Mouse (Mus musculus) neural tube, embryonic 15.5 days (tissue): ENCODE data around the gene Gm20521. TPM values are rescaled to one million over a fixed set of nuclear protein-coding genes. Genes with fewer than 3 reads are reported as not detected.

ENCODE experiments used
- ATAC-seq: fragments of 200-750 bp; cut with Nextera tagmentation; 2 replicates; pipeline ENCODE4 v1.8.0; 2017; ENCODE audit warnings: mild to moderate bottlenecking, moderate TSS enrichment, moderate library complexity; ENCODE audit not compliant: low FRiP score
- H3K27ac ChIP-seq: fragments of 300-500 bp; sonication (generic); replicated peaks from 2 replicates; pipeline ENCODE4 v1.5.1; 2015; ENCODE audit warnings: mild to moderate bottlenecking, inconsistent platforms
- H3K27me3 ChIP-seq: fragments of 300-500 bp; sonication (generic); replicated peaks from 2 replicates; pipeline ENCODE4 v1.6.1; 2015; ENCODE audit warnings: inconsistent platforms
- H3K36me3 ChIP-seq: fragments of 300-500 bp; sonication (generic); 2 replicates; pipeline ENCODE4 v1.6.1; 2015; ENCODE audit warnings: inconsistent platforms
- H3K4me1 ChIP-seq: fragments of 300-500 bp; sonication (generic); 2 replicates; pipeline ENCODE4 v1.6.1; 2015; ENCODE audit warnings: inconsistent platforms
- H3K4me2 ChIP-seq: fragments of 300-500 bp; sonication (generic); 2 replicates; pipeline ENCODE4 v1.6.1; 2015; ENCODE audit warnings: inconsistent platforms, mild to moderate bottlenecking, moderate library complexity
- H3K4me3 ChIP-seq: fragments of 300-500 bp; sonication (generic); replicated peaks from 2 replicates; pipeline ENCODE4 v1.5.1; 2015; ENCODE audit warnings: mild to moderate bottlenecking, inconsistent platforms
- H3K9ac ChIP-seq: fragments of 300-500 bp; sonication (generic); replicated peaks from 2 replicates; pipeline ENCODE4 v1.6.1; 2015; ENCODE audit warnings: mild to moderate bottlenecking, inconsistent platforms
- H3K9me3 ChIP-seq: fragments of 300-500 bp; sonication (generic); replicated peaks from 2 replicates; pipeline ENCODE4 v1.6.1; 2016; ENCODE audit warnings: inconsistent platforms
- WGBS: fragments of 180-500 bp; shearing (Covaris S2); methylation state at CpG from one replicate; pipeline ENCODE4 v1.1.7; 2015; ENCODE audit warnings: mixed read lengths; 5-methylcytosine and 5-hydroxymethylcytosine counted together
- polyA plus RNA-seq: library from polyadenylated mRNA; unstranded; fragments of >200 nt; fragmentation: Nextera tagmentation; extraction: Ambion mirVana; gene quantifications from 2 replicates; pipeline ENCODE4 v1.2.1, GENCODE M21; 2015

The Gm20521 gene
- polyA plus RNA-seq, 1 experiment from 2014 or later = not detected

- no peak overlapping the region for H3K4me2 ChIP-seq
- no peak overlapping the region for H3K27ac ChIP-seq
- no peaks in the 10 kb centered on the region for H3K27me3 ChIP-seq
- H3K9me3 ChIP-seq = no peaks in the 10 kb centered on the region
- no peak for ATAC-seq
- H3K4me3 ChIP-seq = no peak overlapping the region
- no peak overlapping the region for H3K9ac ChIP-seq
- 94% methylated on average over 4 of the region's 4 CpGs for WGBS
- peaks cover 7% of the 10 kb centered on the region for H3K4me1 ChIP-seq
- no peaks in the 10 kb centered on the region for H3K36me3 ChIP-seq
These were observed 15.2 kb upstream of the Gm20521 start for GRCm38 (mm10) chr14:54868026-54868425.

GRCm38 (mm10) chr14:54870861-54871260 is 12.4 kb upstream of the Gm20521 start, which contains the start of gene Homez:
TSS of gene Homez (minus strand) at chr14:54870961.
- Histone ChIP-seq H3K9me3 (no peaks in the 10 kb centered on the region), H3K4me1 (peaks cover 8% of the 10 kb centered on the region), H3K27ac (no peak within 1 kb of the TSS), H3K9ac (no peak within 1 kb of the TSS), H3K4me2 (no peak within 1 kb of the TSS), H3K36me3 (no peaks in the 10 kb centered on the region), H3K27me3 (no peaks in the 10 kb centered on the region), H3K4me3 (no peak within 1 kb of the TSS)
- ATAC-seq = no peak
- WGBS = 91% methylated on average over 5 of the region's 5 CpGs

GRCm38 (mm10) chr14:54874165-54874564 is 9.1 kb upstream of the Gm20521 start:
- no peaks in the 10 kb centered on the region; the same call in 1 of the 2 replicates for H3K27me3 ChIP-seq
- no peak overlapping the region for H3K4me2 ChIP-seq
- no peak overlapping the region for H3K27ac ChIP-seq
- H3K9me3 ChIP-seq = no peaks in the 10 kb centered on the region
- ATAC-seq = no peak
- no peak overlapping the region for H3K4me3 ChIP-seq
- H3K4me1 ChIP-seq = peaks cover 16% of the 10 kb centered on the region
- no peak overlapping the region for H3K9ac ChIP-seq
- no peaks in the 10 kb centered on the region for H3K36me3 ChIP-seq
- 91% methylated on average over 3 of the region's 3 CpGs for WGBS

GRCm38 (mm10) chr14:54875844-54876538 is 7.2 kb upstream of the Gm20521 start:
- H3K27ac ChIP-seq = peak overlapping the region; percentile 95
- peak overlapping the region; percentile 71 for H3K4me3 ChIP-seq
- peak overlapping the region; percentile 84 for H3K9ac ChIP-seq
- peak; percentile 67 for ATAC-seq
- no peaks in the 10 kb centered on the region; the same call in 1 of the 2 replicates for H3K27me3 ChIP-seq
- no peaks in the 10 kb centered on the region for H3K36me3 ChIP-seq
- no peaks in the 10 kb centered on the region for H3K9me3 ChIP-seq
- peak overlapping the region; percentile 96 for H3K4me2 ChIP-seq
- WGBS = 2% methylated on average over 36 of the region's 36 CpGs
- H3K4me1 ChIP-seq = peaks cover 16% of the 10 kb centered on the region

- Histone ChIP-seq H3K27me3 (no peaks in the 10 kb centered on the region; the same call in 1 of the 2 replicates), H3K36me3 (no peaks in the 10 kb centered on the region), H3K4me2 (peak overlapping the region; percentile 96), H3K4me3 (peak overlapping the region; percentile 71), H3K4me1 (peaks cover 16% of the 10 kb centered on the region), H3K9me3 (no peaks in the 10 kb centered on the region), H3K9ac (peak overlapping the region; percentile 84), H3K27ac (peak overlapping the region; percentile 95)
- peak; percentile 92 for ATAC-seq
- under 1% methylated on average over 61 of the region's 72 CpGs for WGBS
These were observed 6.6 kb upstream of the Gm20521 start for GRCm38 (mm10) chr14:54876539-54877047.

- Histone ChIP-seq H3K4me1 (peaks cover 16% of the 10 kb centered on the region), H3K36me3 (no peaks in the 10 kb centered on the region), H3K4me2 (peak within 1 kb of the TSS; percentile 96), H3K4me3 (peak within 1 kb of the TSS; percentile 71), H3K9me3 (no peaks in the 10 kb centered on the region), H3K9ac (peak within 1 kb of the TSS; percentile 84), H3K27me3 (no peaks in the 10 kb centered on the region; the same call in 1 of the 2 replicates), H3K27ac (peak within 1 kb of the TSS; percentile 95)
- ATAC-seq = peak; percentile 83
- WGBS = under 1% methylated on average over 58 of the region's 61 CpGs
These were observed 6.1 kb upstream of the Gm20521 start, which contains the start of gene Ppp1r3e for GRCm38 (mm10) chr14:54877048-54877715. TSS of gene Ppp1r3e (minus strand) at chr14:54877550.

- 35% methylated on average over 21 of the region's 21 CpGs for WGBS
- no peaks in the 10 kb centered on the region for H3K9me3 ChIP-seq
- H3K4me1 ChIP-seq = peaks cover 31% of the 10 kb centered on the region
- peak overlapping the region; percentile 93 for H3K27ac ChIP-seq
- peak overlapping the region; percentile 73 for H3K4me3 ChIP-seq
- H3K36me3 ChIP-seq = peaks cover 12% of the 10 kb centered on the region; the same call in 1 of the 2 replicates
- H3K4me2 ChIP-seq = peak overlapping the region; percentile 68
- ATAC-seq = no peak
- no peaks in the 10 kb centered on the region for H3K27me3 ChIP-seq
- peak overlapping the region; percentile 85 for H3K9ac ChIP-seq
These were observed 926 bp downstream of the Gm20521 start for GRCm38 (mm10) chr14:54884022-54884712.

- Histone ChIP-seq H3K36me3 (peaks cover 12% of the 10 kb centered on the region; the same call in 1 of the 2 replicates), H3K4me2 (peak overlapping the region; percentile 68), H3K27ac (no peak overlapping the region), H3K4me1 (peaks cover 31% of the 10 kb centered on the region), H3K27me3 (no peaks in the 10 kb centered on the region), H3K4me3 (0 out of 2 replicates have a peak overlapping the region, but pooled peaks have one; percentile 1), H3K9me3 (no peaks in the 10 kb centered on the region), H3K9ac (no peak overlapping the region)
- WGBS = 92% methylated on average over 11 of the region's 11 CpGs
- ATAC-seq = no peak
These were observed 2.1 kb downstream of the Gm20521 start for GRCm38 (mm10) chr14:54885309-54885708.

- Histone ChIP-seq H3K4me2 (peak within 1 kb of the TSS; percentile 56), H3K36me3 (peaks cover 14% of the 10 kb centered on the region), H3K9ac (peak within 1 kb of the TSS; percentile 51), H3K27ac (peak within 1 kb of the TSS; percentile 91), H3K4me3 (peak within 1 kb of the TSS; percentile 87), H3K9me3 (no peaks in the 10 kb centered on the region), H3K4me1 (peaks cover 22% of the 10 kb centered on the region), H3K27me3 (no peaks in the 10 kb centered on the region)
- no peak for ATAC-seq
- WGBS = 94% methylated on average over 3 of the region's 3 CpGs
These were observed 9.0 kb downstream of the Gm20521 start, which contains the start of gene Pabpn1 for GRCm38 (mm10) chr14:54892200-54892599. TSS of gene Pabpn1 (plus strand) at chr14:54892500.

GRCm38 (mm10) chr14:54893651-54894181 is 10.5 kb downstream of the Gm20521 start:
- ATAC-seq = peak; percentile 97
- H3K27ac ChIP-seq = peak overlapping the region; percentile 97
- H3K4me2 ChIP-seq = peak overlapping the region; percentile 56
- H3K4me3 ChIP-seq = peak overlapping the region; percentile 87
- no peaks in the 10 kb centered on the region for H3K27me3 ChIP-seq
- no peaks in the 10 kb centered on the region for H3K9me3 ChIP-seq
- H3K4me1 ChIP-seq = peaks cover 24% of the 10 kb centered on the region
- under 1% methylated on average over 38 of the region's 38 CpGs for WGBS
- peak overlapping the region; percentile 99 for H3K9ac ChIP-seq
- peaks cover 28% of the 10 kb centered on the region for H3K36me3 ChIP-seq
